Mouse (Mus musculus): ENCODE results near the gene Gm29666.

GRCm38 (mm10) chr15:84962518-84962917, 42.7 kb upstream of the Gm29666 start:
- no peak for TF ChIP-seq CTCF (IDR thresholded peaks at IDR 0.05; ENCODE audit: insufficient read depth, low read depth, low read length)
- no peak for TF ChIP-seq POLR2A (IDR thresholded peaks at IDR 0.05; ENCODE audit: insufficient read depth, low read depth, low read length)

Data from olfactory bulb, adult 2 months (tissue).